Mouse (Mus musculus): ENCODE data around the gene Fam193a. TPM values are rescaled to one million over a fixed set of nuclear protein-coding genes. Genes with fewer than 3 reads are reported as not detected.

Gene Fam193a
- polyA plus RNA-seq, 1 experiment from 2014 or later, result 25.3 TPM

GRCm38 (mm10) chr5:34370022-34370823, 490 bp downstream of the Fam193a start:
- Histone ChIP-seq H3K27ac (ENCODE audit: low read length) (0 out of 2 replicates have a peak overlapping the region, but pooled peaks have one; percentile 33), H3K4me1 (ENCODE audit: control insufficient read depth, insufficient read depth, low read length) (peaks cover 13% of the 10 kb centered on the region; the same call in 1 of the 2 replicates), H3K27me3 (ENCODE audit: control insufficient read depth, insufficient read depth, low read length) (no peaks in the 10 kb centered on the region), H3K9me3 (ENCODE audit: control insufficient read depth, low read depth, low read length) (no peaks in the 10 kb centered on the region), H3K4me2 (replicated peaks; ENCODE audit: low read depth, low read length) (peak overlapping the region; percentile 49), H3K4me3 (ENCODE audit: low read depth, low read length) (peak overlapping the region; percentile 94), H3K36me3 (ENCODE audit: control insufficient read depth, insufficient read depth, low read length) (no peaks in the 10 kb centered on the region), H3K9ac (replicated peaks; ENCODE audit: low read depth, low read length) (peak overlapping the region; percentile 94)
- no peak for ATAC-seq (ENCODE audit: insufficient number of reproducible peaks, insufficient read depth, low FRiP score, low read depth)
- under 1% methylated on average over 86 of the region's 114 CpGs for WGBS

- no peaks in the 10 kb centered on the region for H3K36me3 ChIP-seq (ENCODE audit: control insufficient read depth, insufficient read depth, low read length)
- ATAC-seq (ENCODE audit: insufficient number of reproducible peaks, insufficient read depth, low FRiP score, low read depth), result no peak
- no peak overlapping the region for H3K27ac ChIP-seq (ENCODE audit: low read length)
- H3K4me3 ChIP-seq (ENCODE audit: low read depth, low read length), result peak overlapping the region; percentile 94
- H3K27me3 ChIP-seq (ENCODE audit: control insufficient read depth, insufficient read depth, low read length), result no peaks in the 10 kb centered on the region
- peak overlapping the region; percentile 94 for H3K9ac ChIP-seq (replicated peaks; ENCODE audit: low read depth, low read length)
- H3K4me2 ChIP-seq (replicated peaks; ENCODE audit: low read depth, low read length), result peak overlapping the region; percentile 49
- H3K9me3 ChIP-seq (ENCODE audit: control insufficient read depth, low read depth, low read length), result no peaks in the 10 kb centered on the region
- H3K4me1 ChIP-seq (ENCODE audit: control insufficient read depth, insufficient read depth, low read length), result peaks cover 13% of the 10 kb centered on the region; the same call in 1 of the 2 replicates
- 24% methylated on average over 8 of the region's 8 CpGs for WGBS
Measured at GRCm38 (mm10) chr5:34370840-34371239, 1.1 kb downstream of the Fam193a start.

GRCm38 (mm10) chr5:34372141-34372540, 2.4 kb downstream of the Fam193a start:
- peaks cover 13% of the 10 kb centered on the region; the same call in 1 of the 2 replicates for H3K4me1 ChIP-seq (ENCODE audit: control insufficient read depth, insufficient read depth, low read length)
- H3K27ac ChIP-seq (ENCODE audit: low read length), result no peak overlapping the region
- H3K4me2 ChIP-seq (replicated peaks; ENCODE audit: low read depth, low read length), result 0 out of 2 replicates have a peak overlapping the region, but pooled peaks have one; percentile 19
- no peak overlapping the region for H3K4me3 ChIP-seq (ENCODE audit: low read depth, low read length)
- no peaks in the 10 kb centered on the region for H3K27me3 ChIP-seq (ENCODE audit: control insufficient read depth, insufficient read depth, low read length)
- no peak for ATAC-seq (ENCODE audit: insufficient number of reproducible peaks, insufficient read depth, low FRiP score, low read depth)
- no peaks in the 10 kb centered on the region for H3K36me3 ChIP-seq (ENCODE audit: control insufficient read depth, insufficient read depth, low read length)
- H3K9ac ChIP-seq (replicated peaks; ENCODE audit: low read depth, low read length), result no peak overlapping the region
- no peaks in the 10 kb centered on the region for H3K9me3 ChIP-seq (ENCODE audit: control insufficient read depth, low read depth, low read length)

- ATAC-seq (ENCODE audit: insufficient number of reproducible peaks, insufficient read depth, low FRiP score, low read depth), result no peak
- no peaks in the 10 kb centered on the region for H3K9me3 ChIP-seq (ENCODE audit: control insufficient read depth, low read depth, low read length)
- no peaks in the 10 kb centered on the region for H3K27me3 ChIP-seq (ENCODE audit: control insufficient read depth, insufficient read depth, low read length)
- peaks cover 13% of the 10 kb centered on the region; the same call in 1 of the 2 replicates for H3K4me1 ChIP-seq (ENCODE audit: control insufficient read depth, insufficient read depth, low read length)
- no peak overlapping the region for H3K4me2 ChIP-seq (replicated peaks; ENCODE audit: low read depth, low read length)
- H3K4me3 ChIP-seq (ENCODE audit: low read depth, low read length), result no peak overlapping the region
- no peaks in the 10 kb centered on the region for H3K36me3 ChIP-seq (ENCODE audit: control insufficient read depth, insufficient read depth, low read length)
- no peak overlapping the region for H3K9ac ChIP-seq (replicated peaks; ENCODE audit: low read depth, low read length)
- no peak overlapping the region for H3K27ac ChIP-seq (ENCODE audit: low read length)
Measured at GRCm38 (mm10) chr5:34372541-34372940, 2.8 kb downstream of the Fam193a start.

- Histone ChIP-seq H3K4me2 (replicated peaks; ENCODE audit: low read depth, low read length) (no peak overlapping the region), H3K27ac (ENCODE audit: low read length) (no peak overlapping the region), H3K36me3 (ENCODE audit: control insufficient read depth, insufficient read depth, low read length) (no peaks in the 10 kb centered on the region), H3K27me3 (ENCODE audit: control insufficient read depth, insufficient read depth, low read length) (no peaks in the 10 kb centered on the region), H3K9ac (replicated peaks; ENCODE audit: low read depth, low read length) (no peak overlapping the region), H3K4me3 (ENCODE audit: low read depth, low read length) (no peak overlapping the region; the same call in 1 of the 2 replicates), H3K4me1 (ENCODE audit: control insufficient read depth, insufficient read depth, low read length) (no peaks in the 10 kb centered on the region), H3K9me3 (ENCODE audit: control insufficient read depth, low read depth, low read length) (no peaks in the 10 kb centered on the region)
- no peak for ATAC-seq (ENCODE audit: insufficient number of reproducible peaks, insufficient read depth, low FRiP score, low read depth)
Measured at GRCm38 (mm10) chr5:34378787-34379186, 9.1 kb downstream of the Fam193a start.

GRCm38 (mm10) chr5:34381700-34382099, 12.0 kb downstream of the Fam193a start:
- Histone ChIP-seq H3K9me3 (ENCODE audit: control insufficient read depth, low read depth, low read length) (peaks cover 13% of the 10 kb centered on the region), H3K4me3 (ENCODE audit: low read depth, low read length) (no peak overlapping the region), H3K4me2 (replicated peaks; ENCODE audit: low read depth, low read length) (no peak overlapping the region), H3K4me1 (ENCODE audit: control insufficient read depth, insufficient read depth, low read length) (no peaks in the 10 kb centered on the region), H3K36me3 (ENCODE audit: control insufficient read depth, insufficient read depth, low read length) (no peaks in the 10 kb centered on the region), H3K27ac (ENCODE audit: low read length) (no peak overlapping the region), H3K9ac (replicated peaks; ENCODE audit: low read depth, low read length) (no peak overlapping the region), H3K27me3 (ENCODE audit: control insufficient read depth, insufficient read depth, low read length) (no peaks in the 10 kb centered on the region)
- WGBS, result 85% methylated on average over 2 of the region's 2 CpGs
- ATAC-seq (ENCODE audit: insufficient number of reproducible peaks, insufficient read depth, low FRiP score, low read depth), result no peak

- no peak overlapping the region for H3K4me3 ChIP-seq (ENCODE audit: low read depth, low read length)
- no peaks in the 10 kb centered on the region for H3K4me1 ChIP-seq (ENCODE audit: control insufficient read depth, insufficient read depth, low read length)
- no peaks in the 10 kb centered on the region for H3K27me3 ChIP-seq (ENCODE audit: control insufficient read depth, insufficient read depth, low read length)
- H3K9me3 ChIP-seq (ENCODE audit: control insufficient read depth, low read depth, low read length), result peaks cover 13% of the 10 kb centered on the region
- no peak for ATAC-seq (ENCODE audit: insufficient number of reproducible peaks, insufficient read depth, low FRiP score, low read depth)
- H3K36me3 ChIP-seq (ENCODE audit: control insufficient read depth, insufficient read depth, low read length), result no peaks in the 10 kb centered on the region
- H3K27ac ChIP-seq (ENCODE audit: low read length), result no peak overlapping the region
- no peak overlapping the region for H3K9ac ChIP-seq (replicated peaks; ENCODE audit: low read depth, low read length)
- WGBS, result 98% methylated on average over 5 of the region's 5 CpGs
- H3K4me2 ChIP-seq (replicated peaks; ENCODE audit: low read depth, low read length), result no peak overlapping the region
Measured at GRCm38 (mm10) chr5:34385616-34386015, 15.9 kb downstream of the Fam193a start.

GRCm38 (mm10) chr5:34386744-34387143, 17.0 kb downstream of the Fam193a start:
- no peak overlapping the region for H3K4me3 ChIP-seq (ENCODE audit: low read depth, low read length)
- no peaks in the 10 kb centered on the region for H3K27me3 ChIP-seq (ENCODE audit: control insufficient read depth, insufficient read depth, low read length)
- no peaks in the 10 kb centered on the region for H3K36me3 ChIP-seq (ENCODE audit: control insufficient read depth, insufficient read depth, low read length)
- WGBS, result 94% methylated on average over 2 of the region's 2 CpGs
- H3K4me2 ChIP-seq (replicated peaks; ENCODE audit: low read depth, low read length), result no peak overlapping the region
- H3K4me1 ChIP-seq (ENCODE audit: control insufficient read depth, insufficient read depth, low read length), result no peaks in the 10 kb centered on the region
- no peak overlapping the region for H3K27ac ChIP-seq (ENCODE audit: low read length)
- no peak overlapping the region for H3K9ac ChIP-seq (replicated peaks; ENCODE audit: low read depth, low read length)
- ATAC-seq (ENCODE audit: insufficient number of reproducible peaks, insufficient read depth, low FRiP score, low read depth), result no peak
- H3K9me3 ChIP-seq (ENCODE audit: control insufficient read depth, low read depth, low read length), result peaks cover 13% of the 10 kb centered on the region

All from stomach, embryonic 14.5 days (tissue).